Mouse (Mus musculus): ENCODE measurements around the gene Zfp174. TPM values are rescaled to one million over a fixed set of nuclear protein-coding genes. Genes with fewer than 3 reads are reported as not detected.
A peak's percentile ranks its signal among the peaks of the same experiment; 100 is the strongest.
"Not testable (repeated sequence)": the region's sequence is repeated elsewhere in the genome, so short reads cannot be mapped to it uniquely, and the experiment has no call there.

Zfp174 gene
- 1.3 and 1.6 TPM in 2 replicates for polyA plus RNA-seq (2015; fragmentation: Nextera tagmentation; extraction: Ambion mirVana)

GRCm38 (mm10) chr16:3846711-3847518 is at the start of gene Zfp174:
Gene Zfp174 (plus strand): TSS chr16:3847268.
- Histone ChIP-seq H3K27ac (no peak within 1 kb of the TSS), H3K27me3 (no peaks in the 10 kb centered on the region), H3K4me2 (peak within 1 kb of the TSS; percentile 70), H3K36me3 (ENCODE audit: poor library complexity, severe bottlenecking) (no peaks in the 10 kb centered on the region), H3K4me3 (peak within 1 kb of the TSS; percentile 70), H3K4me1 (peaks cover 10% of the 10 kb centered on the region; the same call in 1 of the 2 replicates), H3K9ac (peak within 1 kb of the TSS; percentile 75), H3K9me3 (replicated peaks) (no peaks in the 10 kb centered on the region)
- peak; percentile 99 for ATAC-seq
- WGBS = 3% methylated on average over 36 of the region's 38 CpGs

DNA sequence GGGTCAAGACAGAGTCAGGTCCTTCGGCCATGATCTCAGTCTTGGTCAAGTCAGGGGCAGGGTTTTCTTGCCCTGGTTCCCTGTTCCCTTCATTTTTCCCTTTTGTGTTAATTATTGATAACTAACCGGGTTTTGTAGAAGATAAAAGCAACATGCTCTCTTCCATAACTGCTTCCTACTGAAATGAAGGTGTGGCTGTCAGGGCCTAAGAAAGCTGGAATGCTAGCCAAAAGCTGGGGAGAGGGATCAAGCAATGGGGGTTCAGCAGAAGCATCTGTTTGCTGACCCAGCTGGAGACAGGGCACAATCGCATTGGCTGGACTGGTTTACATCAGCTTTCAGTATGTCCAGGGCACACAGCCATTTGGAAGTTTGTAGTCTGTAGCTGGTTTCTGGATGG is 38.9 kb upstream of the Zfp174 start:
- no peak overlapping the region for H3K9ac ChIP-seq
- no peaks in the 10 kb centered on the region for H3K36me3 ChIP-seq (ENCODE audit: poor library complexity, severe bottlenecking)
- no peaks in the 10 kb centered on the region for H3K4me1 ChIP-seq
- ATAC-seq = no peak
- 89% methylated on average over 3 of the region's 3 CpGs for WGBS
- H3K9me3 ChIP-seq (replicated peaks) = 0 out of 2 replicates have a peak, but pooled peaks cover 6% of the 10 kb centered on the region
- no peak overlapping the region for H3K4me2 ChIP-seq
- H3K27ac ChIP-seq = no peak overlapping the region
- H3K4me3 ChIP-seq = no peak overlapping the region
- no peaks in the 10 kb centered on the region for H3K27me3 ChIP-seq

GRCm38 (mm10) chr16:3814667-3815066 is 32.4 kb upstream of the Zfp174 start:
- H3K9ac ChIP-seq; ATAC-seq; H3K36me3 ChIP-seq (ENCODE audit: poor library complexity, severe bottlenecking); H3K27ac ChIP-seq; H3K27me3 ChIP-seq; H3K4me2 ChIP-seq; H3K4me1 ChIP-seq; H3K9me3 ChIP-seq (replicated peaks); H3K4me3 ChIP-seq: not testable (repeated sequence)
- 83% methylated on average over 6 of the region's 6 CpGs for WGBS

- WGBS = 91% methylated on average over 2 of the region's 2 CpGs
- H3K4me3 ChIP-seq = no peak overlapping the region
- no peak for ATAC-seq
- no peaks in the 10 kb centered on the region for H3K36me3 ChIP-seq (ENCODE audit: poor library complexity, severe bottlenecking)
- H3K4me1 ChIP-seq = no peaks in the 10 kb centered on the region
- H3K27me3 ChIP-seq = no peaks in the 10 kb centered on the region
- no peak overlapping the region for H3K9ac ChIP-seq
- H3K27ac ChIP-seq = no peak overlapping the region
- H3K4me2 ChIP-seq = no peak overlapping the region
- no peaks in the 10 kb centered on the region; the same call in 1 of the 2 replicates for H3K9me3 ChIP-seq (replicated peaks)
These were observed 26.9 kb upstream of the Zfp174 start for GRCm38 (mm10) chr16:3820202-3820601.

GRCm38 (mm10) chr16:3828021-3828420 is 19.0 kb upstream of the Zfp174 start:
- no peak overlapping the region for H3K4me2 ChIP-seq
- H3K27me3 ChIP-seq = no peaks in the 10 kb centered on the region
- no peak overlapping the region for H3K4me3 ChIP-seq
- no peak overlapping the region for H3K9ac ChIP-seq
- H3K27ac ChIP-seq = no peak overlapping the region
- H3K4me1 ChIP-seq = no peaks in the 10 kb centered on the region
- H3K36me3 ChIP-seq (ENCODE audit: poor library complexity, severe bottlenecking) = no peaks in the 10 kb centered on the region
- H3K9me3 ChIP-seq (replicated peaks) = no peaks in the 10 kb centered on the region
- WGBS = 61% methylated on average over 3 of the region's 3 CpGs
- ATAC-seq = no peak

GRCm38 (mm10) chr16:3829727-3830126 is 17.3 kb upstream of the Zfp174 start:
- no peak overlapping the region for H3K4me2 ChIP-seq

DNA sequence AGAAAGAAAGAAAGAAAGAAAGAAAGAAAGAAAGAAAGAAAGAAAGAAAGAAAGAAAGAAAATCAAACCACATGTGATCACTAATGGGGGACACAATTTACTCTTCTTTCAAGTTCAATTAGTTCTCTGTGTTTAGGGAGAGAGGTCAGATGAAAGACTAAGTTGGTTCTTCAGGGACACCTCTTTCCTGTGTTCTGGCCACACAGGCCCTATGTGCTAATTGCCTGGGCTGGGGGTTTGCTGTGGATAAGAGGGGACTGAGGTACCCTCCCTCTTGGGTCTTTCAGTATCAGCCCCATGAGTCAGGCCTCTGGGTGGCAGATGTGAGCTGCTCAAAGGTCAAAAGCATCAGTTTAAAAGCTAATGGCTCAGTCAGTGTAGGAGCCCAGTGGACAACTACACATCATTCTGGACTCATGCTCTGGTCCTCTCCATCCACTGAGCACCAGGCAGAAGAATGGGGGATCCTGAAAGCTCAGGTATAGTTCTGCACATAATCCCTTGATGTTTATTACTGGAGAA is 16.4 kb upstream of the Zfp174 start, which contains the start of gene Olfr15:
Gene Olfr15 (plus strand): TSS at position 291 of the 522 bp plus-strand sequence.
- no peak within 1 kb of the TSS for H3K4me3 ChIP-seq
- H3K4me1 ChIP-seq = no peaks in the 10 kb centered on the region
- no peak within 1 kb of the TSS for H3K4me2 ChIP-seq
- H3K36me3 ChIP-seq (ENCODE audit: poor library complexity, severe bottlenecking) = no peaks in the 10 kb centered on the region
- no peak within 1 kb of the TSS for H3K9ac ChIP-seq
- H3K9me3 ChIP-seq (replicated peaks) = no peaks in the 10 kb centered on the region
- H3K27ac ChIP-seq = no peak within 1 kb of the TSS
- ATAC-seq = no peak
- H3K27me3 ChIP-seq = no peaks in the 10 kb centered on the region

More at GRCm38 (mm10) chr16:3829727-3830126, 17.3 kb upstream of the Zfp174 start:
- H3K9ac ChIP-seq = no peak overlapping the region
- H3K27me3 ChIP-seq = no peaks in the 10 kb centered on the region
- no peak overlapping the region for H3K27ac ChIP-seq
- H3K4me1 ChIP-seq = no peaks in the 10 kb centered on the region
- H3K9me3 ChIP-seq (replicated peaks) = no peaks in the 10 kb centered on the region
- no peak overlapping the region for H3K4me3 ChIP-seq
- no peak for ATAC-seq
- WGBS = 92% methylated on average over 2 of the region's 2 CpGs
- H3K36me3 ChIP-seq (ENCODE audit: poor library complexity, severe bottlenecking) = no peaks in the 10 kb centered on the region

DNA sequence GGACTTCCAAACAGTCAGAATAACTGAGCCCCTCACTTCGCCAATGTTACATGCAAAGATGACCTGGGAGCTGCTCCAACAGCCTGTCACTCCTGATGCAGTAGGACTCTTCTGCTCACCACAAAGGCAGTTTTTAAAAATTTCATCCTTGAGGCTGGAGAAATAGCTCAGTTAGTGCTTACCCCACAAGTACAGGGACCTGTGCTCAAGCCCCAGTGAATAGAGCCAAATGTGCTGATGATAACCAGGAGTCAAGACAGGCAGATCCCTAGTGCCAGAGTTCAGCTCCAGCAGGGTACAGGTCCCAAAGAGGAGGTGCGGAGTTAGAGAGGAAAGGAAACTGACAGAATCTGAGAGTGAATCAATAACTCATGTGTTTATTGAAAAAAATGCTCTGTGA is 11.6 kb upstream of the Zfp174 start:
- WGBS = 87% methylated on average over 2 of the region's 2 CpGs
- Histone ChIP-seq H3K4me1 (no peaks in the 10 kb centered on the region), H3K4me2 (no peak overlapping the region), H3K27me3 (no peaks in the 10 kb centered on the region), H3K27ac (no peak overlapping the region), H3K36me3 (ENCODE audit: poor library complexity, severe bottlenecking) (no peaks in the 10 kb centered on the region), H3K4me3 (no peak overlapping the region), H3K9ac (no peak overlapping the region), H3K9me3 (replicated peaks) (no peaks in the 10 kb centered on the region)
- no peak for ATAC-seq

- Histone ChIP-seq H3K9ac (no peak overlapping the region), H3K4me1 (no peaks in the 10 kb centered on the region), H3K27me3 (no peaks in the 10 kb centered on the region), H3K4me2 (no peak overlapping the region), H3K36me3 (ENCODE audit: poor library complexity, severe bottlenecking) (no peaks in the 10 kb centered on the region), H3K9me3 (replicated peaks) (no peaks in the 10 kb centered on the region), H3K27ac (no peak overlapping the region), H3K4me3 (no peak overlapping the region)
- WGBS = 73% methylated on average over 17 of the region's 17 CpGs
- no peak for ATAC-seq
These were observed 7.7 kb upstream of the Zfp174 start for GRCm38 (mm10) chr16:3839157-3839885.

DNA sequence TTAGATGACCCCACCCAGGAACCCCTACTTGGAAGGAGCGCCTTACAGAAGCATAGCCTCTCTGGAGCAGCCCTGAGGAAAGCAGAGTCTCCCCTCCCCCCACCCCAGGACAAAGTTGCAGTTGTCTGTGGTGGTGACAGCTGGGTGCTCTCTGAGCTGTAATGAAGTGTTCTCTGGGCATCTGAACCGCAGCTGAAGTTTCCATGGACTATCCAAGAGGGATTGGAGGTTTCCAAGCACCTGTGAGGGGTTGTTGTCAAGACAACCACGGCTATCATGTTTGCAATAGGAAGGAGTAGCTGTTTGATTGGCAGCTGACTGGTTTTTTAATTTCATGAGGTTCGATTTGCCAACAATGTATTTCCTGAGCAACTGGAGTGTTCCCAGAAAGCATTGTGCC is 4.1 kb upstream of the Zfp174 start:
- Histone ChIP-seq H3K4me2 (no peak overlapping the region), H3K27me3 (no peaks in the 10 kb centered on the region), H3K9me3 (replicated peaks) (no peaks in the 10 kb centered on the region), H3K9ac (no peak overlapping the region), H3K4me1 (peaks cover 7% of the 10 kb centered on the region; the same call in 1 of the 2 replicates), H3K36me3 (ENCODE audit: poor library complexity, severe bottlenecking) (no peaks in the 10 kb centered on the region), H3K4me3 (no peak overlapping the region), H3K27ac (no peak overlapping the region)
- WGBS = 35% methylated on average over 4 of the region's 4 CpGs
- ATAC-seq = no peak

DNA sequence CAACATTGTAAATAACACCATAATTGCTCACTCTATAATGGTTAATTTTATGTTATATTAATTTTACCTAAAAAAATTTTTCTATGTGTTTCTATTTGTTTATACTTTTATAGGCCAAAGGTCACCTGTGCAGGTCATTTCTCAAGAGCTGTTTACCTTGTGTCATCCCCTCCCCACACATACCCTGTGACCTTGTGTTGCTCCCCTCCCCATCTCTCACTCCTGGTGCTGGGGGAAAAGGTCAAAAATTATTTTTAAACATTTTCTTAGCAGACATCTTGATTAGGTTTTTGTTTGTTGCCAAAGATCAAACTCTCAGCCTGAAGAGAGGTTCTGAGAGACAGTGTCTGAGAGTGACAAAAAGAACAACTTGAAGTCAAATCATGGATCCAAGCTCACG is 3.3 kb upstream of the Zfp174 start:
- Histone ChIP-seq H3K4me3 (no peak overlapping the region), H3K4me2 (no peak overlapping the region), H3K27ac (no peak overlapping the region), H3K36me3 (ENCODE audit: poor library complexity, severe bottlenecking) (no peaks in the 10 kb centered on the region), H3K4me1 (peaks cover 10% of the 10 kb centered on the region; the same call in 1 of the 2 replicates), H3K27me3 (no peaks in the 10 kb centered on the region), H3K9me3 (replicated peaks) (no peaks in the 10 kb centered on the region), H3K9ac (no peak overlapping the region)
- WGBS = 72% methylated on average over 1 of the region's 1 CpGs
- ATAC-seq = no peak

DNA sequence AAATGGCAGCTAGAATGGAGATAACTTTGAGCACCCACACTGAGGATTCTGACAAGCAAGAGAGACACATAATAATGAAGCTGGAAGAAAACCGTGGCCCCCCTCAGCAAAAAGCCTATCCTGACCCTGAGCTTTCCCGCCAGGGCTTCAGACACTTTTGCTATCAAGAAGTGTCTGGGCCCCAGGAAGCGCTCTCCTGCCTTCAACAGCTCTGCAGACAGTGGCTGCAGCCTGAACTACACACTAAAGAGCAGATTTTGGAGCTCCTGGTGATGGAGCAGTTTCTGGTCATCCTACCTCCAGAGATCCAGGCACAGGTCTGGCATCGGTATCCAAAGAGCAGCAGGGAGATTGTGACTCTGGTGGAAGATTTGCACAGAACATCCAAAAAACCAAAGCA is 803 bp downstream of the Zfp174 start:
- peak overlapping the region; percentile 70 for H3K4me2 ChIP-seq
- H3K9me3 ChIP-seq (replicated peaks) = no peaks in the 10 kb centered on the region
- H3K4me3 ChIP-seq = peak overlapping the region; percentile 70
- peak overlapping the region; percentile 75 for H3K9ac ChIP-seq
- peaks cover 10% of the 10 kb centered on the region; the same call in 1 of the 2 replicates for H3K4me1 ChIP-seq
- 63% methylated on average over 4 of the region's 4 CpGs for WGBS
- H3K27ac ChIP-seq = no peak overlapping the region
- H3K36me3 ChIP-seq (ENCODE audit: poor library complexity, severe bottlenecking) = no peaks in the 10 kb centered on the region
- no peaks in the 10 kb centered on the region for H3K27me3 ChIP-seq
- ATAC-seq = no peak
